Mouse (Mus musculus) heart, embryonic 15.5 days (tissue): ENCODE measurements at regions not wholly inside any gene's neighbourhood (a gene's known extent, or its start where the extent isn't known, plus 50 kb on each side); places are given as distances from the start of the nearest gene placed in this dataset.

Experiments used
- ATAC-seq: fragments of 200-750 bp; cut with Nextera tagmentation; replicated peaks from 2 replicates; pipeline ENCODE4 v1.8.0; 2017; ENCODE audit warnings: low read depth, moderate TSS enrichment; ENCODE audit not compliant: insufficient number of reproducible peaks, insufficient read depth, low FRiP score
- H3K27ac ChIP-seq: fragments of 300-500 bp; sonication (generic); 2 replicates; pipeline ENCODE4 v1.5.1; 2015; ENCODE audit warnings: mild to moderate bottlenecking, inconsistent platforms
- H3K27me3 ChIP-seq: fragments of 300-500 bp; sonication (generic); 2 replicates; pipeline ENCODE4 v1.6.1; 2015; ENCODE audit warnings: inconsistent platforms
- H3K36me3 ChIP-seq: fragments of 300-500 bp; sonication (generic); 2 replicates; pipeline ENCODE4 v1.6.1; 2015; ENCODE audit warnings: mild to moderate bottlenecking, inconsistent platforms
- H3K4me1 ChIP-seq: fragments of 300-500 bp; sonication (generic); replicated peaks from 2 replicates; pipeline ENCODE4 v1.6.1; 2015; ENCODE audit warnings: inconsistent platforms
- H3K4me2 ChIP-seq: fragments of 300-500 bp; sonication (generic); 2 replicates; pipeline ENCODE4 v1.6.1; 2015; ENCODE audit warnings: inconsistent platforms, mild to moderate bottlenecking, moderate library complexity
- H3K4me3 ChIP-seq: fragments of 300-500 bp; sonication (generic); 2 replicates; pipeline ENCODE4 v1.5.1; 2015; ENCODE audit warnings: mild to moderate bottlenecking, inconsistent platforms
- H3K9ac ChIP-seq: fragments of 300-500 bp; sonication (generic); 2 replicates; pipeline ENCODE4 v1.6.1; 2015; ENCODE audit warnings: mild to moderate bottlenecking, inconsistent platforms
- H3K9me3 ChIP-seq: fragments of 300-500 bp; sonication (generic); replicated peaks from 2 replicates; pipeline ENCODE4 v1.6.1; 2016; ENCODE audit warnings: inconsistent platforms
- WGBS: fragments of 180-500 bp; shearing (Covaris S2); methylation state at CpG from one replicate; pipeline ENCODE4 v1.1.7; 2015; ENCODE audit warnings: mixed read lengths; 5-methylcytosine and 5-hydroxymethylcytosine counted together

DNA sequence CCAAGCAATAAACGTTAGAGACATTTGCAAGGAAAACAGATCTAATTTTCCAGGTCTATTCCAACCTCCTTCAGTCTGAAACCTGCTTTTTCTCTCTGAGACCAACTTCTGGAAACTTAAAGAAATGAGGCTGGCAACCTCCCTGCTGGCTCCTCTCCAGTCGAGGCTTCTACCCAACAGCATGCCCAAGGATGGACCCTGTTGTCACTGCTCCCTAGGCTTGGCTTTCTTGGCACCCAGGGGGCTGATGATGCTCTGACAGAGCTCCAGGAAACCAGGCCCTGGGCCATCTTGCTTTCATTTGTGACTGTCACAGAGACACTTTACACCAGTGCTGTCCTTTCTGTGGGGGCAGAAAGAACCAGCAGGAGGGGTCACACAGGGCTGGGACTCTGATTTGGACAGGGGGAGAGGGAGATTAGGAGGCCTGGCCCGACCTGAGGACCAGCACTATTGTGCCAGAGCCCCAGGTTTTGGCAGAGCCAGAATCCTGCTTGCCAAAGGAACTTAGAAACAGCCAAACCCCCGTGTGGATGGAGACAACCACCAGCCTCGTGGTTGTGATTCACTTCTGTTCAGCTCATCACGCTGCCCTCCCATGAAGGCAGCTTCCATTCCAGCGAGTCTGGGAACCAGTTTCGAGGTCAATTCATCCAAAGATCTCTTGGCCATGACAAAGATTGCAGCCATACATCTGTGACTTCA, 105.5 kb downstream of the Gm826 start:
- Histone ChIP-seq H3K27ac (no peak overlapping the region), H3K4me3 (no peak overlapping the region), H3K9ac (no peak overlapping the region), H3K4me2 (no peak overlapping the region), H3K27me3 (no peaks in the 10 kb centered on the region; the same call in 1 of the 2 replicates), H3K9me3 (no peaks in the 10 kb centered on the region), H3K4me1 (no peaks in the 10 kb centered on the region), H3K36me3 (no peaks in the 10 kb centered on the region)
- 64% methylated on average over 8 of the region's 8 CpGs for WGBS
- no peak for ATAC-seq

GRCm38 (mm10) chr2:160225450-160225849, 108.5 kb downstream of the Gm826 start:
- ATAC-seq, result no peak
- no peaks in the 10 kb centered on the region for H3K4me1 ChIP-seq

GRCm38 (mm10) chr2:160223366-160223765, 110.6 kb downstream of the Gm826 start:
- H3K27ac ChIP-seq, result no peak overlapping the region
- H3K4me2 ChIP-seq, result no peak overlapping the region
- no peaks in the 10 kb centered on the region for H3K4me1 ChIP-seq
- no peak for ATAC-seq
- H3K27me3 ChIP-seq, result no peaks in the 10 kb centered on the region
- no peaks in the 10 kb centered on the region for H3K9me3 ChIP-seq
- H3K9ac ChIP-seq, result no peak overlapping the region
- H3K36me3 ChIP-seq, result no peaks in the 10 kb centered on the region
- H3K4me3 ChIP-seq, result no peak overlapping the region
- WGBS, result 84% methylated on average over 8 of the region's 8 CpGs

More at GRCm38 (mm10) chr2:160225450-160225849, 108.5 kb downstream of the Gm826 start:
- Histone ChIP-seq H3K9ac (no peak overlapping the region), H3K36me3 (no peaks in the 10 kb centered on the region), H3K9me3 (no peaks in the 10 kb centered on the region), H3K27ac (no peak overlapping the region), H3K4me3 (no peak overlapping the region), H3K27me3 (no peaks in the 10 kb centered on the region), H3K4me2 (no peak overlapping the region)
- WGBS, result 54% methylated on average over 5 of the region's 5 CpGs

DNA sequence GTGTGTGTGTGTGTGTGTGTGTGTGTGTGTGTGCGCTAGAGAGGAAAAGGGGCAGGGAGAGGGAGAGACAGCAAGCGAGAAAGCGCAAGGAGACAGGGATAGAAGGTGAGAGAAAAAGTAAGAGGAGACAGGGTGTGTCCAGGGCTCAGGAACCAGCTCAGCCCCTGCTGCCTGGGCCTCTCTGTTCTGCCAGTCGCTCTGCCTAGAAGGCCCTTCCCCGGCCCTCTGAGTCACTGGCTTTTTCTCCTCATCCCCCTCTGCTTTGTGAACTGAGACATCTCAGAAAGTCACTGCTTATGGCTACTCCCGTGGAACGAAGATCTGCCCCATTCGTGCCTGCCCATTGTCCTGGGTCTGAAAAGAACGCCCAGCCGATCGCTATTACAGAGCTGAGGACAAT, 112.2 kb downstream of the Gm826 start:
- WGBS, result 78% methylated on average over 8 of the region's 11 CpGs
- ATAC-seq, result no peak

DNA sequence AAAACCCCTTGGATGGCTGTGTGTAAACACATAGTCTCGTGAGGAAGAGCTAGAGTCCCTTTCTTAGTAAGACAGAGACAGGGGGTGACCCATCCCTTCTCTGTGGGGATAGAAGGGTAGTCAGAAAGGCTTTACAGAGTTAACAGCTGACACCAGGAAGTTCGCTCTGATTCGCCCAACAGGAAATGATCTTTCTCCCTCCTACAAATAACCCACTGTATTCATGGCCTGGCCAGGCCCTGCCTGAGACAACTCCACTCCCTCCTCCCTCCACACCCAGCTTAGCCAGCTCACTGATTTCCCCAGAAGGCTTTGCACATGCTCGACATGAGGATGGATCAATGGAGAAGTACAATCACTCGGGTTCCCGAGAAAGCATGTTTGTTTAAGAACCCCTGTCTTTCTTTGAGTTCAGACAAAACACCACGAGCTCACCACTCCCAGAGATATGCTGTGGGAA, 113.4 kb downstream of the Gm826 start:
- H3K27ac ChIP-seq, result no peak overlapping the region
- H3K9ac ChIP-seq, result no peak overlapping the region
- no peaks in the 10 kb centered on the region for H3K27me3 ChIP-seq
- no peaks in the 10 kb centered on the region for H3K4me1 ChIP-seq
- no peaks in the 10 kb centered on the region for H3K36me3 ChIP-seq
- no peak overlapping the region for H3K4me2 ChIP-seq
- 25% methylated on average over 7 of the region's 7 CpGs for WGBS
- no peak for ATAC-seq
- no peaks in the 10 kb centered on the region for H3K9me3 ChIP-seq
- H3K4me3 ChIP-seq, result no peak overlapping the region

More for the DNA sequence above, 112.2 kb downstream of the Gm826 start:
- no peaks in the 10 kb centered on the region for H3K9me3 ChIP-seq
- H3K4me3 ChIP-seq, result no peak overlapping the region
- no peak overlapping the region for H3K9ac ChIP-seq
- no peak overlapping the region for H3K4me2 ChIP-seq
- no peaks in the 10 kb centered on the region for H3K27me3 ChIP-seq
- no peaks in the 10 kb centered on the region for H3K36me3 ChIP-seq
- no peak overlapping the region for H3K27ac ChIP-seq
- no peaks in the 10 kb centered on the region for H3K4me1 ChIP-seq

- H3K9me3 ChIP-seq, result no peaks in the 10 kb centered on the region
- 75% methylated on average over 10 of the region's 10 CpGs for WGBS
- H3K4me3 ChIP-seq, result no peak overlapping the region
- ATAC-seq, result no peak
- no peak overlapping the region for H3K9ac ChIP-seq
- H3K36me3 ChIP-seq, result no peaks in the 10 kb centered on the region
- no peak overlapping the region for H3K4me2 ChIP-seq
- no peaks in the 10 kb centered on the region for H3K4me1 ChIP-seq
- H3K27me3 ChIP-seq, result no peaks in the 10 kb centered on the region
- H3K27ac ChIP-seq, result no peak overlapping the region
Observed at GRCm38 (mm10) chr2:160214032-160214812, 119.7 kb downstream of the Gm826 start.

- Histone ChIP-seq H3K27ac (no peak overlapping the region), H3K9ac (no peak overlapping the region), H3K4me3 (no peak overlapping the region), H3K4me1 (no peaks in the 10 kb centered on the region), H3K4me2 (no peak overlapping the region), H3K9me3 (no peaks in the 10 kb centered on the region), H3K27me3 (no peaks in the 10 kb centered on the region), H3K36me3 (no peaks in the 10 kb centered on the region)
- ATAC-seq, result no peak
- 70% methylated on average over 3 of the region's 3 CpGs for WGBS
Observed at GRCm38 (mm10) chr2:160210507-160210906, 123.5 kb downstream of the Gm826 start.

DNA sequence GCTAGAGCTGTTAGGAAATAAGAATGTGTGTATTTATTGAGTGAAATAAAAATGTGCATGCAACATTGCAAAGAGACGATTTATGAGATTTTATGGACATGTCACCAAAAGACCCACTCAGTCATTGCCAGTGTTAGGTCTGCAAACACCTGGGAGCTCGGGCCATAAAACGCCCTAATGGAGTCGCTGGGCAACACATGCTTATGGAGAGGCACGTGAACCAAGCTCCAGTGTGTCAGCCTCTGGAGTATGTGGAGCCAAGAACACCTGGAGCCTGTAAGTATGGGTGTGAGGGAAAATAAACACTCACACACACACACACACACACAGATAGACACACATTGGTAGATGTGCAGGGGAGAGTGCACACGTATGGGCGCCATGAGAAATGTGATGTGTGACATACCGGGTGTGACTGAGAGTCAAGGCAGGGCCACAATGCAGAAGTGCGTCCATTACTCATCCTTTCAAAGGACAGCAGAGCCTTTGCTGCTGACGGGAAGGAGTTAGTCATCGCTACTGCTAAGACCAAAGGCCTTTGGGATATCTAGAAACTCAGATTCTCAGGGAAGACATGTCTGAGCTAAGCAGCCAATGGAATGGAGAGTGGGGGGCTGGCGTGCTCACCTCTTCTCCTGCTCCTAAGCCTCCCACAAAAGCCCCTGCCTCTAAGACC, 124.2 kb downstream of the Gm826 start:
- no peaks in the 10 kb centered on the region for H3K4me1 ChIP-seq
- H3K36me3 ChIP-seq, result no peaks in the 10 kb centered on the region
- H3K4me3 ChIP-seq, result no peak overlapping the region
- no peaks in the 10 kb centered on the region for H3K9me3 ChIP-seq
- H3K4me2 ChIP-seq, result no peak overlapping the region
- H3K27ac ChIP-seq, result no peak overlapping the region
- 84% methylated on average over 12 of the region's 12 CpGs for WGBS
- no peak for ATAC-seq
- no peak overlapping the region for H3K9ac ChIP-seq
- no peaks in the 10 kb centered on the region for H3K27me3 ChIP-seq

DNA sequence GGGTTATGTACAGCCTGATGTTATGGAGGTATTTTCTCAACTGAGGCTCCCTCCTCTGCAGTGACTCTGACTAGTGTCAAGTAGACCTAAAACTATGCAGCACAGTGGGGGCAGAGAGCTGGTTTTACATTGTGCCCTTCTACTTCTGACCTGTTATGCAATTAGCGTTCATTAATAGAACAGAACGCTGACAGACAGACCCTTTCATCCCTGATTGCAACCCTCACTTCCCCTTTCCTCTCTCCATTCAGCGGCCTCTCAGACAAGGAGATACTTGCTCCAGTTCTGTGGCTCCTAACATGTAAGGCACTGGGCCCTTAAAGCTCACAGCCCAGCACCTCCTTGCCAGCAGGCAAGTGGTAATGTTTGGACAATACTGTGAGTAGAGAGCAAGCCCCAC, 125.7 kb downstream of the Gm826 start:
- no peak overlapping the region for H3K4me3 ChIP-seq
- no peaks in the 10 kb centered on the region for H3K27me3 ChIP-seq
- no peaks in the 10 kb centered on the region for H3K36me3 ChIP-seq
- no peak for ATAC-seq
- no peak overlapping the region for H3K4me2 ChIP-seq
- no peaks in the 10 kb centered on the region for H3K4me1 ChIP-seq
- 63% methylated on average over 3 of the region's 3 CpGs for WGBS
- no peak overlapping the region for H3K9ac ChIP-seq
- H3K27ac ChIP-seq, result no peak overlapping the region
- H3K9me3 ChIP-seq, result no peaks in the 10 kb centered on the region

GRCm38 (mm10) chr2:160207226-160207625, 126.7 kb downstream of the Gm826 start:
- H3K27ac ChIP-seq, result no peak overlapping the region
- no peak overlapping the region for H3K4me3 ChIP-seq
- no peak overlapping the region for H3K4me2 ChIP-seq
- no peaks in the 10 kb centered on the region for H3K27me3 ChIP-seq
- no peaks in the 10 kb centered on the region for H3K4me1 ChIP-seq
- no peaks in the 10 kb centered on the region for H3K9me3 ChIP-seq
- no peaks in the 10 kb centered on the region for H3K36me3 ChIP-seq
- no peak for ATAC-seq
- H3K9ac ChIP-seq, result no peak overlapping the region
- WGBS, result 43% methylated on average over 4 of the region's 4 CpGs

DNA sequence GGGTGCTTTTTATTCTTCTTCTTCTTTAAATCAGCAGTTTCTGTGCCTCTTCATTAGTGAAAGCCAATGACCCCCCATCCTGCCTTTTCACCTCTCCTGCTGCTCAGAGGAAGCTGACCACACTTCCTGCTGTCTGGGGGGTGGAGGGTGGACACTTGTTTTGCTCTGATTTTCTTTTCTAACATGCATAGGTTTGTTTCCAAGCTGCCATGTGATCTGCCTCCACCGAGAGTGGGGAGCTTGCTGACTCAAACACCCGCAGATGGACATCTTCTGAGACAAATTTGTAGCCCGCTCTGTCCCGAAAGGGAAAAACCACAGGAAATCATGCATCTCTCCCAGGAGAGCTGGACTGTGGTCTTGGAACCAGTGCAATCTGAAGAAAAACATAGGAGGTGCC, 141.3 kb downstream of the Gm826 start:
- Histone ChIP-seq H3K4me2 (no peak overlapping the region), H3K4me1 (no peaks in the 10 kb centered on the region), H3K36me3 (no peaks in the 10 kb centered on the region), H3K27ac (no peak overlapping the region), H3K4me3 (no peak overlapping the region), H3K9ac (no peak overlapping the region), H3K9me3 (no peaks in the 10 kb centered on the region), H3K27me3 (no peaks in the 10 kb centered on the region)
- ATAC-seq, result no peak
- WGBS, result 63% methylated on average over 4 of the region's 4 CpGs
